Mouse (Mus musculus): ENCODE data around the gene H2-D1. TPM values are rescaled to one million over a fixed set of nuclear protein-coding genes. Genes with fewer than 3 reads are reported as not detected.
A peak's percentile ranks its signal among the peaks of the same experiment; 100 is the strongest.

The H2-D1 gene
- 878 and 1,286 TPM in 2 replicates for polyA plus RNA-seq (2012; rRNA removed)

DNA sequence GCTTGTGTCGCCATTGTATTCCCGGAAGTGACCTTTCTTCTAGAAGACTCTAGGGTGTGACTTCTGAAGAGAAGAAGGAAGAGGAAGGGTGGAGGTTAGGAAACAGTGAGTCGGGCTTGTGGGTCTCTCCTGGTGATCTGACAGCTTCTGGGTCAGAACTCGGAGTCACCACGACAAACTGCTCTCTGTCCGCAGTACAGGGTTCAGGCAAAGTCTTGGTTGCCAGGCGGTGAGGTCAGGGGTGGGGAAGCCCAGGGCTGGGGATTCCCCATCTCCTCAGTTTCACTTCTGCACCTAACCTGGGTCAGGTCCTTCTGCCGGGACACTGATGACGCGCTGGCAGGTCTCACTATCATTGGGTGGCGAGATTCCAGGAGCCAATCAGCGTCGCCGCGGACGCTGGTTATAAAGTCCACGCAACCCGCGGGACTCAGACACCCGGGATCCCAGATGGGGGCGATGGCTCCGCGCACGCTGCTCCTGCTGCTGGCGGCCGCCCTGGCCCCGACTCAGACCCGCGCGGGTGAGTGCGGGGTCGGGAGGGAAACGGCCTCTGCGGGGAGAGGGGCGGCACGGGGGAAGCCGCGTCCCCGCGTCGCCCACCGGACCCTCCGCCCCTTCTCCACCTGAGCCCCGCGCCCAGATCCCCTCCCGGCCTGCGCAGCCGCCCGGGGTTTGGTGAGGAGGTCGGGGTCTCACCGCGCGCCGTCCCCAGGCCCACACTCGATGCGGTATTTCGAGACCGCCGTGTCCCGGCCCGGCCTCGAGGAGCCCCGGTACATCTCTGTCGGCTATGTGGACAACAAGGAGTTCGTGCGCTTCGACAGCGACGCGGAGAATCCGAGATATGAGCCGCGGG lies at the start of gene H2-D1:
Gene H2-D1 (plus strand): TSS at position 67 of the 859 bp plus-strand sequence.
- DNase-seq: peak; percentile 100
- peaks cover 5% of the 10 kb centered on the region for H3K4me1 ChIP-seq (ENCODE audit: control insufficient read depth, insufficient read depth, low read length)
- under 1% methylated on average over 71 of the region's 73 CpGs for WGBS

DNA sequence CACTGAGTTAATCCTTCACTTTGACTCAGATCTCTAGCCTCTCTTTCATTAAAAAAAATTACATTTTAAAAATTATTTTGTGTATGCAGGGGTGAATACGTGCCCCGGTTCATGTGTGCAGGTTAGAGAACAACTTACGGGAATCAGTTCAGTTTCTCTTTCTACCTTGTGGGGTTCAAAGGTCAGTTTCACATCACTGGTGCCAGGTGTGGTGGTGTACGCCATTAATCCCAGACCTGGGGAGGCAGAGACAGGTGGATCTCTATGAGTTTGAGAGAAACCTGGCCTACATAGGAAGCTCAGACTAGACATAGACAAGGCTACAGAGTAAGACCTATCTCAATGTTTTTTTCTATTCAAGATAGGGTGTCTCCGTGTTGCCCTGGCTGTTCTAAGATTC lies 49.5 kb upstream of the H2-D1 start:
- WGBS: 92% methylated on average over 5 of the region's 5 CpGs
- Histone ChIP-seq H3K4me1 (ENCODE audit: control insufficient read depth, insufficient read depth, low read length) (0 out of 2 replicates have a peak, but pooled peaks cover 7% of the 10 kb centered on the region), H3K4me3 (replicated peaks; ENCODE audit: extremely low read depth, low read depth, low read length) (no peak overlapping the region)
- TF ChIP-seq CTCF (IDR thresholded peaks at IDR 0.05; ENCODE audit: insufficient read depth, low read length): no peak
- no peak for TF ChIP-seq POLR2A (IDR thresholded peaks at IDR 0.05; ENCODE audit: borderline replicate concordance, extremely low read depth, low read depth, low read length)
- DNase-seq: no peak

More for the DNA sequence above, at the start of gene H2-D1:
- TF ChIP-seq POLR2A (IDR thresholded peaks at IDR 0.05; ENCODE audit: borderline replicate concordance, extremely low read depth, low read depth, low read length): peak; percentile 97
- TF ChIP-seq CTCF (IDR thresholded peaks at IDR 0.05; ENCODE audit: insufficient read depth, low read length): no peak
- peak within 1 kb of the TSS; percentile 89 for H3K4me3 ChIP-seq (replicated peaks; ENCODE audit: extremely low read depth, low read depth, low read length)

DNA sequence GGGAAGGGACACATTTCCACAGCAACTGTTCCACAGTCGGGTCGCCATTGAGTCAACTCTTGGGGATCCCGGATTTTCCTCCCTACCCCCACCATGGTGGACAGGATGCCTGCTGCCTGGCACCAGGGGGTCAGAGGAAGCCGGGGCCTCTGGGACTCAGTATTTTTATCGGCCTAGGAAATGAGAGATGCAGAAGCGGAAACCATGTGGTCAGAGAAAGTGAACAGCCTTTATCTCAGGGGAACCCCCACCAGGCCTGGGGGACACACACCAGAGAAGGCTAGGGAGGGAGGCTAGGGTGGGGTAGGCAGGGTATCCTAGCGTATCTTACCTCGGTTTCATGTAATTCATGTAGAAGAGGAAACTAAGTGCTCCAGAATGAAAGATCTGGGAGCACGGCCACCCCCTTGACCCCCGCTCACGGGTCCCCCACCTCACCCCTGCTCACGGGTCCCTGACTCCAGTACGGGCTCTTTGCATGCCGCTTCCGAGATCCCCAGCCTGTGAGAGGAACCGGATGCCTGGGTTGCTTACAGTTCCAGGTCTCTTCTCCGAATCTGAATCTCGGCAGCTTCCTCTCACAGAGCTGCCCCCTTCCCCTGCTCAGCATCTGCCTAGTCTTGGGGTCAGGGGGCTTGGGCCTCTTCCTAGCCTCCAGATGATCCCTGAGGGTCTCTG lies 43.9 kb upstream of the H2-D1 start:
- no peak for TF ChIP-seq CTCF (IDR thresholded peaks at IDR 0.05; ENCODE audit: insufficient read depth, low read length)
- TF ChIP-seq POLR2A (IDR thresholded peaks at IDR 0.05; ENCODE audit: borderline replicate concordance, extremely low read depth, low read depth, low read length): no peak
- DNase-seq: no peak
- 44% methylated on average over 18 of the region's 18 CpGs for WGBS
- H3K4me1 ChIP-seq (ENCODE audit: control insufficient read depth, insufficient read depth, low read length): peaks cover 20% of the 10 kb centered on the region
- H3K4me3 ChIP-seq (replicated peaks; ENCODE audit: extremely low read depth, low read depth, low read length): no peak overlapping the region

DNA sequence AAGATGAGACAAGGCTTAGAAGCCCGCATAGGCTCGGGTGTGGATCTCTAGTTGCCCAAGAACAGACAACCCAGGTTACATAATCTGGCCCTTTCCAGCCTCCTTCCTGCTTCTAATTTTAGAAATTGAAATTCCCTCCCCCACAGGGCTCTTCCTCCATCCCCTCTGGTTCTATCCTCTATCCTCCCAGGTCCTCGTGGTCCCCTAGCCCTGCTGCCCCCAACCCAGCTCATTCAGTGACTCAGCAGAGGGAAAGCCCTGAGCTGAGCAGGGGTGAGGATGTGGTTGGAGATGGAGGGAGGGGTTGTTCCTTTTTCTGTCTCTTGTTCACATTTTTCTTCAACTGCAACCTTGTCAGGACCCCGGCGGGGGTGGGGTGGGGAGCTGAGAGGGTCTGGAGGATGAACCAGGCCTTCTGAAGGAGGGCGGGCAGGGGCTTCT lies 42.9 kb upstream of the H2-D1 start:
- 42% methylated on average over 6 of the region's 6 CpGs for WGBS
- TF ChIP-seq CTCF (IDR thresholded peaks at IDR 0.05; ENCODE audit: insufficient read depth, low read length) (no peak), POLR2A (IDR thresholded peaks at IDR 0.05; ENCODE audit: borderline replicate concordance, extremely low read depth, low read depth, low read length) (no peak)
- H3K4me1 ChIP-seq (ENCODE audit: control insufficient read depth, insufficient read depth, low read length): peaks cover 20% of the 10 kb centered on the region
- no peak for DNase-seq
- H3K4me3 ChIP-seq (replicated peaks; ENCODE audit: extremely low read depth, low read depth, low read length): no peak overlapping the region

DNA sequence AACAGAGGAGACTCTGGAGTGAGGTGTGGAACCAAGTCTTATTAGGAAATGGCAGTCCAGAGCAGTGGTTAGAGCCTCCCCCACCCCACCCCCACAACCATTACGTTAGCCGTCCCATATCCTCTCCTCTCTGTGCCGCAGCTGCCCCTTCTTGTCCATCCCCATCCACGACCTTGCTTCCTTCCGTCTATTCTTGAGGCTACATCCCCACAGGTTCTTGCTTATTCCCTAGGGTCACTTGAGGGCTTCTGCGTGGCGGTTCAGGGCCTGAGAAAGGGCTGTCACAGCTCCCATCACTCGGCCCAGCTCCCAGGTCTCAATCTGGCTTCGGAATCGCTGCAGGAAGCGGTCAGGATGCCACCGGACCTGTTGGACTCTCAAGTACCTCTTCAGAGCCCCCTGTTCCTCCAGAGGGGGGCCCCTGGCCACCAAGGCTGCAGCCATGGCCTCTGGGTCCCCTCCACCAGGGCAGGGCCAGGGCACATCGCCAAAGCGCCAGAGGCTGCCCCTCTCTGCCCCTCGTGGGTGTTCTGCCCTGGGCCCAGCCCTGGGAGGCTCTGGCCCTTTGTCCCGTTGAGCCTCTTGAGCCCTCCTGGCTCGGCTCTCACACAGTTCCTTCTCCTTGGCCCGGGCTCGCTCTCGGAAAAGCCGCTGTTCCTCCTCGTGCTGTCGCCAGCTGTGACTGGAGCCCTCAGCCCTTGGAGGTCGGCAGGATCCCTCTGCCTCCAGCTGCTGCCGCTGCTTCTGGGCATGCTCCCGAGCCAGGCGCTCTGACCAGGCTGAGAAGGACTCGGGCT lies 42.2 kb upstream of the H2-D1 start, which contains the start of gene Gm16181:
Gene Gm16181 (plus strand): TSS at position 679 of the 797 bp plus-strand sequence.
- no peak for TF ChIP-seq CTCF (IDR thresholded peaks at IDR 0.05; ENCODE audit: insufficient read depth, low read length)
- TF ChIP-seq POLR2A (IDR thresholded peaks at IDR 0.05; ENCODE audit: borderline replicate concordance, extremely low read depth, low read depth, low read length): no peak
- Histone ChIP-seq H3K4me3 (replicated peaks; ENCODE audit: extremely low read depth, low read depth, low read length) (no peak within 1 kb of the TSS), H3K4me1 (ENCODE audit: control insufficient read depth, insufficient read depth, low read length) (peaks cover 20% of the 10 kb centered on the region)
- DNase-seq: no peak
- 41% methylated on average over 28 of the region's 28 CpGs for WGBS

DNA sequence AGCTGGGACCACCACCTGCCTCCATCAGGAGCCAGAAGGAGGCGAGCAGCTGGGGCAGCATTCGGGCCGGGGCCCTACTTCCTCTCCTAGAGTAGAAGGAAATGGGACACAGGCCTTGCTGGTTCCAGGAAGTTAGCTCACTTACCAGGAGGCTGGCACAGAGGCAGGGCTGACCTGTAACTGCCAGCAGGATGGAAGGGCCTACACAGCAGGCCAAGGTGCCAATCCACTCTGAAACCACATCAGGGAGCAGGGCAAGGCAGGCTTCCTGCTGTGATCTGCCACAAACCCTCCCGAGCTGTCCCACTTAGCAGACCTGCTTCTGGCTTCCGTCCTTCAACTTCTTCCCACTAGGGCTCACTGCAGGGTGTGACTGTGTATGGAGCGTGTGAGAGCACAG lies 40.2 kb upstream of the H2-D1 start:
- no peak for DNase-seq
- 41% methylated on average over 6 of the region's 6 CpGs for WGBS
- no peak for TF ChIP-seq POLR2A (IDR thresholded peaks at IDR 0.05; ENCODE audit: borderline replicate concordance, extremely low read depth, low read depth, low read length)
- no peak for TF ChIP-seq CTCF (IDR thresholded peaks at IDR 0.05; ENCODE audit: insufficient read depth, low read length)
- Histone ChIP-seq H3K4me3 (replicated peaks; ENCODE audit: extremely low read depth, low read depth, low read length) (no peak overlapping the region), H3K4me1 (ENCODE audit: control insufficient read depth, insufficient read depth, low read length) (peaks cover 23% of the 10 kb centered on the region)

DNA sequence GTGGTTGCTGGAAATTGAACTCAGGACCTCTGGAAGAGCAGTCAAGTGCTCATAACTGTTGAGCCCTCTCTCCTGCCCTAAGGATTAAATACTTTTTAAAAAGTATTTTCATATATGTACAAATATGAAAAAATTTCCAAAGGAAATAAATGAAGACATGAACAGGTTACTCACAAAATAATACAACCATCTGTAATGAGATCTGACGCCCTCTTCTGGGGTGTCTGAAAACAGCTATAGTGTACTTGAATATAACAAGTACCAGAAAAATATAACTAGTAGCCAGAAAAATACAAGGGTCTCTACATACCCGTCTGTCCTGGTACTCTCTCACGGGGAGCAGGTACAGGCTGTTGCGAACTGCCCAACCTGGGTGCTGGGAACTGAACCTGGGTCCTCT lies 37.9 kb upstream of the H2-D1 start:
- Histone ChIP-seq H3K4me3 (replicated peaks; ENCODE audit: extremely low read depth, low read depth, low read length) (no peak overlapping the region), H3K4me1 (ENCODE audit: control insufficient read depth, insufficient read depth, low read length) (peaks cover 21% of the 10 kb centered on the region)
- DNase-seq: no peak
- WGBS: 96% methylated on average over 4 of the region's 4 CpGs
- TF ChIP-seq POLR2A (IDR thresholded peaks at IDR 0.05; ENCODE audit: borderline replicate concordance, extremely low read depth, low read depth, low read length) (no peak), CTCF (IDR thresholded peaks at IDR 0.05; ENCODE audit: insufficient read depth, low read length) (no peak)

DNA sequence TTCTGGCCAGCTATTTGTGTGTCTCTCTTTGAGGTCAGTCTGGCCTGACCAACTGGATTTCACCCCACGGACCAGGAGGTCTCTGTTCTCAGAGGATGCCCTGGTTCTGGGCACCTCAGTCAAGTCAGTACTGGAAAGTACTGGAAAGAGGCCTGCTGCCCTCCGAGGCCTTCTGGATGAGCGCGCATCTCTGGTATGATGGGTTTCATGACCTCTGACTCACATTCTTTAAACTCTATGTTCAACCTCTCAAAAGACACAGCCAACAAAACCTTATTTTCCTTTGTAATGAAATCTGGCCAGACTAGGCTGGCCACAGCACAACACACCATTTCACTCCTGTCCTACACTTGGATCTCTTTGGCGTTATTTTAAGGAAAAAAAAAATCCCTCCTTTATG lies 37.1 kb upstream of the H2-D1 start:
- TF ChIP-seq POLR2A (IDR thresholded peaks at IDR 0.05; ENCODE audit: borderline replicate concordance, extremely low read depth, low read depth, low read length): no peak
- TF ChIP-seq CTCF (IDR thresholded peaks at IDR 0.05; ENCODE audit: insufficient read depth, low read length): no peak
- Histone ChIP-seq H3K4me1 (ENCODE audit: control insufficient read depth, insufficient read depth, low read length) (peaks cover 14% of the 10 kb centered on the region), H3K4me3 (replicated peaks; ENCODE audit: extremely low read depth, low read depth, low read length) (no peak overlapping the region)
- WGBS: 88% methylated on average over 5 of the region's 5 CpGs
- DNase-seq: no peak

DNA sequence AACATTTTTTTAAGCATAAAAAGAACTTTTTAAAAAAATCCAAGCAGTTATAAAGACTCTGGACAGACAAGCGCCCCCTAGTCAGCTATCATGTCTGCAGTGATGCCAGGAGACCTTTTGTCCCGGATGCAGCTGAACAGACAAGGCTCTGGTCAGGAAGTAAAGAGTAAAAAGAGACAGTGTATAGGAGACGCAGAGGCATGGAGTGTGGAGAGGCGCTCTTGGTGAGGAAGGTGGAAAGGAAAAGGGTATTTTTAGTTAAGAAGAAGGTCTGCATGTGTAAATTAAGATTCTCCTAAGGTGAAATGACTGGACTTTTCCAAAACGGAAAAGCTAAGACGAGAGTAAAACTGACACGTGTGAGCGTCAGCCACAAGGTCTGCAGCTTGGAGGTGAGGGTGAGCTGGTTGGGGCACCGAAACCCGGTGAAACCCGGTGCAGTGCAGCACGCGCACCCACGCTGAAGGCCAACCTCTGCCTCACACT lies 35.9 kb upstream of the H2-D1 start:
- DNase-seq: no peak

More for the DNA sequence above, 35.9 kb upstream of the H2-D1 start:
- Histone ChIP-seq H3K4me1 (ENCODE audit: control insufficient read depth, insufficient read depth, low read length) (peaks cover 10% of the 10 kb centered on the region), H3K4me3 (replicated peaks; ENCODE audit: extremely low read depth, low read depth, low read length) (no peak overlapping the region)
- WGBS: 63% methylated on average over 14 of the region's 14 CpGs
- TF ChIP-seq CTCF (IDR thresholded peaks at IDR 0.05; ENCODE audit: insufficient read depth, low read length): no peak
- TF ChIP-seq POLR2A (IDR thresholded peaks at IDR 0.05; ENCODE audit: borderline replicate concordance, extremely low read depth, low read depth, low read length): no peak
